Mouse (Mus musculus): ENCODE measurements around the gene Sap30l.
"Not testable (repeated sequence)": the region's sequence is repeated elsewhere in the genome, so short reads cannot be mapped to it uniquely, and the experiment has no call there.

GRCm38 (mm10) chr11:57823159-57823558 lies 21.7 kb downstream of the Sap30l start:
- TF ChIP-seq CTCF (conservative IDR thresholded peaks at IDR 0.05 in 1 of 2, IDR thresholded peaks at IDR 0.05 in 1 of 2; ENCODE audit: low read depth in 2 of 2, low read length in 2 of 2) = peak in 1 of 2 experiments; percentile 45; a peak in 2 of 4 replicates
- TF ChIP-seq MYC (IDR thresholded peaks at IDR 0.05; ENCODE audit: low read depth, low read length); IRF4 (IDR thresholded peaks at IDR 0.05; ENCODE audit: low read depth, low read length); PAX5 (IDR thresholded peaks at IDR 0.05; ENCODE audit: low read length); USF2 (conservative IDR thresholded peaks at IDR 0.05; ENCODE audit: low read depth, low read length); EP300 (IDR thresholded peaks at IDR 0.05; ENCODE audit: low read length); TBP (conservative IDR thresholded peaks at IDR 0.05; ENCODE audit: low read depth, low read length); ELF1 (IDR thresholded peaks at IDR 0.05; ENCODE audit: low read depth, low read length); POLR2A (IDR thresholded peaks at IDR 0.05; ENCODE audit: low read depth, low read length): not testable (repeated sequence)

Data from CH12.LX (cell line).